Mouse (Mus musculus) heart, embryonic 16.5 days (tissue): ENCODE results near the gene Jrkl. TPM values are rescaled to one million over a fixed set of nuclear protein-coding genes. Genes with fewer than 3 reads are reported as not detected.

Experiments
- ATAC-seq: fragments of 200-750 bp; cut with Nextera tagmentation; replicated peaks from 2 replicates; pipeline ENCODE4 v1.8.0; 2017; ENCODE audit warnings: moderate number of reproducible peaks; ENCODE audit not compliant: insufficient read depth, low FRiP score; ENCODE audit errors: extremely low read depth
- H3K27ac ChIP-seq: fragments of 300-500 bp; sonication (generic); 2 replicates; pipeline ENCODE4 v1.5.1; 2014; ENCODE audit warnings: mild to moderate bottlenecking, low read length, control low read depth, moderate library complexity
- H3K27me3 ChIP-seq: fragments of 300-500 bp; sonication (generic); 2 replicates; pipeline ENCODE4 v1.6.1; 2014; ENCODE audit warnings: low read length, mixed read lengths; ENCODE audit not compliant: control insufficient read depth, insufficient read depth
- H3K36me3 ChIP-seq: fragments of 300-500 bp; sonication (generic); 2 replicates; pipeline ENCODE4 v1.6.1; 2014; ENCODE audit not compliant: control insufficient read depth, insufficient read depth
- H3K4me1 ChIP-seq: fragments of 300-500 bp; sonication (generic); 2 replicates; pipeline ENCODE4 v1.6.1; 2014; ENCODE audit warnings: low read length, mixed read lengths; ENCODE audit not compliant: control insufficient read depth, insufficient read depth
- H3K4me2 ChIP-seq: fragments of 300-500 bp; sonication (generic); 2 replicates; pipeline ENCODE4 v1.6.1; 2014; ENCODE audit warnings: low read depth, mild to moderate bottlenecking, control low read depth, low read length
- H3K4me3 ChIP-seq: fragments of 300-500 bp; sonication (generic); 2 replicates; pipeline ENCODE4 v1.5.1; 2014; ENCODE audit warnings: mild to moderate bottlenecking, control low read depth, low read length
- H3K9ac ChIP-seq: fragments of 300-500 bp; sonication (generic); 2 replicates; pipeline ENCODE4 v1.6.1; 2014; ENCODE audit warnings: low read length, control low read depth
- H3K9me3 ChIP-seq: fragments of 300-500 bp; sonication (generic); replicated peaks from 2 replicates; pipeline ENCODE4 v1.6.1; 2016; ENCODE audit warnings: low read length; ENCODE audit not compliant: control insufficient read depth
- WGBS: fragments of 180-500 bp; shearing (Covaris S2); extraction: QIAGEN DNeasy Blood & Tissue Kit; methylation state at CpG from one replicate; pipeline ENCODE4 v1.1.7; 2014; 5-methylcytosine and 5-hydroxymethylcytosine counted together
- polyA plus RNA-seq: library from polyadenylated mRNA; unstranded; fragments of >200 nt; fragmentation: Nextera tagmentation; extraction: Ambion mirVana; gene quantifications from 2 replicates; pipeline ENCODE4 v1.2.1, GENCODE M21; 2015

Jrkl gene
- 8.0 and 8.3 TPM in 2 replicates for polyA plus RNA-seq

GRCm38 (mm10) chr9:13245481-13245880 lies at the start of gene Jrkl:
Gene Jrkl (minus strand): TSS chr9:13245829.
- Histone ChIP-seq H3K9me3 (no peaks in the 10 kb centered on the region), H3K36me3 (no peaks in the 10 kb centered on the region), H3K9ac (peak within 1 kb of the TSS; percentile 77), H3K27ac (peak within 1 kb of the TSS; percentile 83), H3K4me3 (peak within 1 kb of the TSS; percentile 69), H3K4me1 (peaks cover 13% of the 10 kb centered on the region), H3K27me3 (no peaks in the 10 kb centered on the region), H3K4me2 (peak within 1 kb of the TSS; percentile 80)
- WGBS, result 4% methylated on average over 10 of the region's 10 CpGs
- ATAC-seq, result no peak

- Histone ChIP-seq H3K4me2 (no peak overlapping the region), H3K27ac (no peak overlapping the region), H3K9ac (no peak overlapping the region), H3K9me3 (no peaks in the 10 kb centered on the region), H3K4me3 (no peak overlapping the region), H3K36me3 (peaks cover 2% of the 10 kb centered on the region; the same call in 1 of the 2 replicates), H3K4me1 (no peaks in the 10 kb centered on the region), H3K27me3 (no peaks in the 10 kb centered on the region)
- ATAC-seq, result no peak
- 68% methylated on average over 2 of the region's 2 CpGs for WGBS
Measured at GRCm38 (mm10) chr9:13287482-13287881, 41.9 kb upstream of the Jrkl start.

GRCm38 (mm10) chr9:13273219-13273618 lies 27.6 kb upstream of the Jrkl start:
- no peak for ATAC-seq
- H3K4me2 ChIP-seq, result no peak overlapping the region
- no peaks in the 10 kb centered on the region for H3K9me3 ChIP-seq
- no peak overlapping the region for H3K9ac ChIP-seq
- no peaks in the 10 kb centered on the region for H3K4me1 ChIP-seq
- no peak overlapping the region for H3K4me3 ChIP-seq
- no peak overlapping the region for H3K27ac ChIP-seq
- H3K36me3 ChIP-seq, result no peaks in the 10 kb centered on the region
- 74% methylated on average over 1 of the region's 1 CpGs for WGBS
- H3K27me3 ChIP-seq, result no peaks in the 10 kb centered on the region

GRCm38 (mm10) chr9:13260980-13261379 lies 15.4 kb upstream of the Jrkl start:
- no peak overlapping the region for H3K4me2 ChIP-seq
- H3K4me3 ChIP-seq, result no peak overlapping the region
- no peak overlapping the region for H3K27ac ChIP-seq
- 41% methylated on average over 3 of the region's 3 CpGs for WGBS
- H3K36me3 ChIP-seq, result no peaks in the 10 kb centered on the region
- H3K9ac ChIP-seq, result no peak overlapping the region
- no peaks in the 10 kb centered on the region for H3K27me3 ChIP-seq
- no peaks in the 10 kb centered on the region for H3K9me3 ChIP-seq
- ATAC-seq, result no peak
- H3K4me1 ChIP-seq, result no peaks in the 10 kb centered on the region

- H3K9me3 ChIP-seq, result no peaks in the 10 kb centered on the region
- H3K9ac ChIP-seq, result no peak overlapping the region
- no peak overlapping the region for H3K27ac ChIP-seq
- no peaks in the 10 kb centered on the region for H3K4me1 ChIP-seq
- H3K27me3 ChIP-seq, result no peaks in the 10 kb centered on the region
- 88% methylated on average over 2 of the region's 2 CpGs for WGBS
- no peak overlapping the region for H3K4me2 ChIP-seq
- H3K4me3 ChIP-seq, result no peak overlapping the region
- no peak for ATAC-seq
- no peaks in the 10 kb centered on the region for H3K36me3 ChIP-seq
Measured at GRCm38 (mm10) chr9:13258173-13258572, 12.5 kb upstream of the Jrkl start.

GRCm38 (mm10) chr9:13256726-13257125 lies 11.1 kb upstream of the Jrkl start:
- ATAC-seq, result no peak
- Histone ChIP-seq H3K27ac (no peak overlapping the region), H3K4me3 (no peak overlapping the region), H3K36me3 (no peaks in the 10 kb centered on the region; the same call in 1 of the 2 replicates), H3K27me3 (no peaks in the 10 kb centered on the region), H3K4me1 (no peaks in the 10 kb centered on the region), H3K4me2 (no peak overlapping the region), H3K9ac (no peak overlapping the region), H3K9me3 (no peaks in the 10 kb centered on the region)
- WGBS, result 78% methylated on average over 1 of the region's 1 CpGs

GRCm38 (mm10) chr9:13251251-13251650 lies 5.6 kb upstream of the Jrkl start:
- whole genome bisulfite sequencing, result 84% methylated on average over 2 of the region's 2 CpGs
- Histone ChIP-seq H3K4me2 (no peak overlapping the region), H3K4me1 (peaks cover 3% of the 10 kb centered on the region), H3K27ac (no peak overlapping the region), H3K9ac (no peak overlapping the region), H3K27me3 (no peaks in the 10 kb centered on the region), H3K36me3 (no peaks in the 10 kb centered on the region; the same call in 1 of the 2 replicates), H3K9me3 (no peaks in the 10 kb centered on the region), H3K4me3 (no peak overlapping the region)
- no peak for ATAC-seq

- H3K9me3 ChIP-seq, result no peaks in the 10 kb centered on the region
- no peaks in the 10 kb centered on the region; the same call in 1 of the 2 replicates for H3K36me3 ChIP-seq
- no peak overlapping the region for H3K9ac ChIP-seq
- H3K4me2 ChIP-seq, result no peak overlapping the region
- H3K27me3 ChIP-seq, result no peaks in the 10 kb centered on the region
- no peak for ATAC-seq
- 89% methylated on average over 4 of the region's 4 CpGs for WGBS
- H3K4me1 ChIP-seq, result peaks cover 13% of the 10 kb centered on the region
- H3K27ac ChIP-seq, result no peak overlapping the region
- H3K4me3 ChIP-seq, result no peak overlapping the region
Measured at GRCm38 (mm10) chr9:13248104-13248503, 2.5 kb upstream of the Jrkl start.

DNA sequence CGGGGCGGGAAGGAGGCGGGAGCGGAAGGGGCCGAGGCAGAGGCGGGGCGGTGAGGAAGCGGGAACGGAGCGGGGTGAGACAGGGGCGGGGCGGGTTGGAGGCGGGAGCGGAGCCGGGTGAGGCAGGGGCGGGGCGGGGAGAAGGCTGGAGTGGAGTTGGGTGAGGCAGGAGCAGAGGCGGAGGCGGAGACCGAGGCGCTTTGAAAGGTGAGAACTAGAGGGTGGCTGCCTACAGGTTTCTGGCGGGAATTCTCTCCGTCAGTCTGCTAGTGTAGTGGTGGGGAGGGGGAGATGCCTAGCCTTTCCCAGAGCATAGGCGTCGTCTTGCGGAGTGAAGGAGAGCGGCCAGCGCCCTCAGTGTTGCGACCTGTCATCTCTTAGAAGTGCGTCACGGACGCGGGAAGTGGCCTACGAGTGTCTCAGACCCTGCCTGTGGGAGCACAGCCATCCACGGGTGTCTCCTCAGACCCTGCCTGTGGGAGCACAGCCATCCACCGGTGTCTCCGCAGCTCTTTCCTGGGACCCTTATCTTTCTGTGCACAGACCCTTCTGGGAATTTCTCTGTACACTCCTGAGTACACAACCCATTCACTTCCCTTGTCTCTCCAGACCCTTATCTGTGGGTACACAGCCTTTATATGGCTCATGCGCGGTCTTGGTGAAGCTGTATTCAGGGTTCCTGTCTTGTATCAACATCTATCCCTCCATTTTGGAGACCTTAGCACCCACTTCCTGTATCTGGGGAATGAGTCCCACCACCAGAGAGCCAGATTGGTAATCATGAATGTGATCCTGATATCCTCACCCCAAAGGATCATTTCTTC lies 1.4 kb upstream of the Jrkl start, which contains the start of gene Ccdc82:
Gene Ccdc82 (plus strand): TSS at position 141 of the 824 bp plus-strand sequence.
- Histone ChIP-seq H3K27me3 (no peaks in the 10 kb centered on the region), H3K9me3 (no peaks in the 10 kb centered on the region), H3K4me2 (peak within 1 kb of the TSS; percentile 92), H3K4me1 (peaks cover 13% of the 10 kb centered on the region), H3K36me3 (no peaks in the 10 kb centered on the region), H3K9ac (peak within 1 kb of the TSS; percentile 88), H3K4me3 (peak within 1 kb of the TSS; percentile 84), H3K27ac (peak within 1 kb of the TSS; percentile 87)
- WGBS, result under 1% methylated on average over 34 of the region's 39 CpGs
- ATAC-seq, result peak; percentile 98
